Mouse (Mus musculus) frontal cortex, adult (tissue): ENCODE results near the gene Erich6b.

Source experiments
- ATAC-seq: cut with Nextera tagmentation; 2 replicates; pipeline ENCODE4 v1.9.2; 2017; ENCODE audit warnings: mild to moderate bottlenecking, moderate library complexity, mixed read lengths; ENCODE audit not compliant: low TSS enrichment

The Erich6b gene

GRCm38 (mm10) chr14:75642080-75642479 lies at the start of gene Erich6b:
Gene Erich6b, plus strand, starts transcription at chr14:75642259.
- no peak for ATAC-seq

- no peak for ATAC-seq
Observed at GRCm38 (mm10) chr14:75592978-75593377, 49.1 kb upstream of the Erich6b start, which contains the start of gene Spert. Gene Spert, minus strand, starts transcription at chr14:75593116.

DNA sequence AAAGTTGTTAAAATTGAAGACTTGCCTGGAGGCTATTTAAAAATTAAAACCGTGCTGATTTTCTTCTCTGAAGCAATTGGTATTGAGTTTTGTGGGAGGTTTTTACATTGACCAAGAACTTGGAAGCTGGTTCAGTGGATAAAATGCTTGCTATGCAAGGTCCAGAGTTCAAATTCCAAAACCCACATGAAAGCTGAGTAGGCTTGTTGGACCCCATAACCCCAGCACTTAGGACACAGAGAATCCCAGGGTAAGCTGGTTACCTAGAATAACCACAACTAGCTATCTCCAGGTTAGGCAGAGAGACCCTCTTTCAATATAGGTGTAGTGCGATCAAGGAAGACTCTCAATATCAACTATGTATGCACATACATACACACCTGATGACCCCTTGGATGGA lies 32.9 kb upstream of the Erich6b start:
- no peak for ATAC-seq

DNA sequence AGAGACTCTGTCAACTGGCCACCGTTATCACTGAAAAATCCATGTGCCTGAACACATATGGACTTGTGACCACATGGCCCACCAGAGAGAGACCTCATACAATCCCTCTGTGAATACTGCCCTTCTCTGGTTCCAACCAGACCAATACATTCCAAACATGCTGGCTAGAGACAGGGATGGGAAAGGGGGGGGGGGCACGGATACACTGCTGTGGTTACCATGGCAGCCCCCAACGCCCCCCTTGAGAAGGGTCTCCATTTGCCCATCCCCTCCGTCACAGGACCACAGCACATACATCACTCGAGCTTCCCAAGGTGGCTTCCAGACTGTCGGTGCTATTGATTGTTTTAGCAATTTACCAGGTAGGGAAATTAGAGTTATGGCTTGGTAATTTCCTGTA lies 25.7 kb upstream of the Erich6b start:
- no peak for ATAC-seq

DNA sequence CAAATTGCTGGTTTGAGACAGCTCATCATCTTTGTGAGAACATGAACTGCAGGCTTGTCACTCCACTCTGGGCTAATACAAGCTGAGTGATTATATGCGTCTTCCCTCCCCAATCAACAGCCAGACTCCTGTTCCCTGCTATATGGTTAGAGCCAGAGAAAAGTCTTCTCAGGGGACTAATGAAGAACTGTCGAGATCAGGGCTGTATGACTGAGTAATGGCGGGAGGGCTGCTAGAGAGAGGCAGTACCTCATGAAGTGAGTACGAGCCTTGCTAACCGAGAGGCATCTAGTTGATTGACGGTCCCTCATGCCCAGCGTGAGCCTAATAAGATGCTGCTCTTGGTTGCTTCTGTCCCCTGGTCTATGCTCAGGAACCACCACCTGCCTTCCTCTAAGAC lies 19.1 kb upstream of the Erich6b start:
- ATAC-seq = no peak

- ATAC-seq = no peak
Observed at GRCm38 (mm10) chr14:75628870-75629269, 13.2 kb upstream of the Erich6b start.

DNA sequence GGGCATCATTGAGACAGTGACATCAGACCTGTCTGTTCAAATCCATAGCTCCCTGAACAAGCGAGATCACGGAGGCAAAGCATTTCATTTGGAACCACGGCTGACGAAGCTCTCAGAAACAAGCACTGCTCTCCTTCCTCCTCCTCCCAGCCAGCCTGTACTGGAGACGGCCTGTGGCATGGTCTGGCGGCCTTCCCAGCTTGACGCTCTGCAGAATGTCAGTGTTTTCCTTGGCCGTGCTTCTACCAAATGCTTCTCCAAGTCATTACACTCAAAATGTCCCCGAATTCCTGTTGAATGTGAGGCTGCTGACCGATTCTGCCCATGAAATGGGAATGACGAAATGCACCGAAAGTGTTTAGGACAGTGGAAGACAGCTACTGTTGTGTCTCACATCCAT lies 6.7 kb upstream of the Erich6b start:
- peak; percentile 92 for ATAC-seq

- no peak for ATAC-seq
Observed at GRCm38 (mm10) chr14:75636107-75636506, 6.0 kb upstream of the Erich6b start.

DNA sequence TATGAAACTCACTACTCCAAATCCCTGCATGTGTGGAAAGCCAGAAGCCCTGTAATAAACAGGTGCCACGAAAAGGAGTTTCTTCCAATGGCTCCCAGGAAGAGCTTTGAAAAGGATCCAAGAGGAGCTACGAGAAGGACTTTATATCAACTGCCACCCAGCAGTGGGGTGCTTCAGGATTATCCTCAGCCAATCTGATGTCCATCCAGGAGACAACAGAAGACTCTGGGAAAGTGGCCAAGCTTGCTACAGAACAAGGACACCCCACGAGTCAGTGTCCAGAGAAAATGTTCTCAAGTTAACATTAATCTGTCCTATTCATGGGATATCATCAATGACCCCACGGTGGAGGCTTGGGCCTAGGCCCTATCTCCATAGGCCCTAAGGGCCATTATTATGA lies 4.4 kb upstream of the Erich6b start:
- ATAC-seq = no peak

GRCm38 (mm10) chr14:75640846-75641245 lies 1.2 kb upstream of the Erich6b start:
- ATAC-seq = no peak

DNA sequence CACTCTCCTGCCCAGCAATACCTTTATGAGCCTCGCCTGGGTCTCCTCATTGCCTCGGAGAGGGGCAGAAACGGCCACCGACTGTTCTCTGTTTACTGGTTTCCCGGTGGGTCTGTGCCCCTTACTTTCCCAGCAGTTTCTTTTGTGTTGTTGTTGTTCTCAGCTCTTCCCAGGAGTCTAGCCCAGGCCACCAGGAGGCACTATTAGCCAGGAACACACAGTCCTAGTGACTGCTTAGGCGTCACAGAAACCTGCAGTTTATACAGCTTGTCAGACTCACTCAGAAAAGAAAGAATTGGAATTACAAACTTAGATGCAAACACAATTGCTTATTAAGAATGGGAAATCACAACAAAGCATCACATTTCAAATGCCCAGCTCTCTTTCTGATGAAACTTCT lies 690 bp upstream of the Erich6b start:
- 0 out of 2 replicates have a peak, but pooled peaks have one; percentile 50 for ATAC-seq

DNA sequence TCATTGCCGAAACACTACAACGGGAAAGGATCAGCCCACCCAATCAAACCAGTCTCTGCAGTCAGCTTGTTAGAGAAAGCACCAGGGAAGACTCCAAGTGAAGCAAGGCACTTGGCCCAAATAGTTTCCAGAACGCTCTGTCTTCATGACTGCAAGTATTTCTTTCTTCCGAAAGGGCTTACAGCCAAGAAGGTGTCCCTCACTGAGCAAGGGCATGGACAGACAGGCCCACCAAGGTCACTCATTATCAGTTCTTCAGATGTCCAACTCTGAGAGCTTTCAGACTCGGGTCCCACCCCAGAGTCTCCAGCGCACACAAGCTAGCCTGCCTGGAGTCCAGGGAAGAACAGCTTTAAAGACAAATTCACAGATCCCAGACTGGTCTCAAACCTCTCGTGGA lies 3.4 kb downstream of the Erich6b start:
- ATAC-seq = no peak

DNA sequence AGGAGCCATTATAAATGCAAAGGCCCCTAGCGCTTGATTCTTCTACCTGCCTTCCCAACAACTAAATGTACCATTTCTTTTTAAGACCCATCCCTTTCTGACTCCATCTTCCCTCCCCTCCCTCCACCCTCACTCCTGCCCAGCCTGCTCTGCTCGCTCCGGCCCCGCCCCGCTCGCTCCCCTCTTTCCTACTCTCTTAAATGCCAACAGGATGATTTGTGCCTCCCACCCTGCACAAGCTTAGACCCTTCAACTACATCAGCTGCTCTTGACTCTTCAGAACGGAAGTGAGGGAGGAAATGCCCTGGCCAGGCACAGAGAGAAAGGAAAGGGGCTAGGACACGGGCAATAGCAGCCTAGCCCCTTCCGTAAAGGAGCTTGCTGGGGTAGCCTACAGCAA lies 4.0 kb downstream of the Erich6b start:
- ATAC-seq = no peak

- no peak for ATAC-seq
Observed at GRCm38 (mm10) chr14:75646968-75647829, 5.1 kb downstream of the Erich6b start.

GRCm38 (mm10) chr14:75660936-75661335 lies 18.9 kb downstream of the Erich6b start:
- ATAC-seq = no peak

GRCm38 (mm10) chr14:75661548-75661947 lies 19.5 kb downstream of the Erich6b start:
- ATAC-seq = no peak

GRCm38 (mm10) chr14:75665430-75666180 lies 23.5 kb downstream of the Erich6b start:
- ATAC-seq = no peak

DNA sequence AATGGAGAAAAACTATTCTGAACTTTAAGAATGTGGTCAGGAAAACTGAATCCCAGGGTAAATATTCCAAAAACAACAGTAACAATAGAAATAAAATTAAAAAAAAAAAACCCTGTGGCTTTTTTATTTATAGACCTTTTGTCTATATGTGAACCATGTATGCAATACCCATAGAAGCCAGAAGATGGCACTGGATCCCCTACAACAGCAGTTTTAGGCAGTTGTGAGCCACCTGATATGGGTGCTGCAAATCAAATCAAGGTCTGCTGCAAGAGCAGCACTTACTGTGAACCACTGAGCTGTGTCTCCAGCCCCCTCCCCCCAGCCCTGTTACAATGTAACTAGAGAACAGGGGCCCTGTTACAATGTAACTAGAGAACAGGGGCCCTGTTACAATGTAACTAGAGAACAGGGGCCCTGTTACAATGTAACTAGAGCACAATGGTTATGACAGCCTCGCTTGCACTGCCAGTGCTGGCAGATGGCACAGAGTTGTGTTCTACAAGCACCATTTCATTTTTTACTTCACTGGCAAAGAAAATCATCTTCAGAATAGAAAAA lies 27.1 kb downstream of the Erich6b start:
- ATAC-seq = no peak

- no peak for ATAC-seq
Observed at GRCm38 (mm10) chr14:75676316-75676715, 34.3 kb downstream of the Erich6b start.

GRCm38 (mm10) chr14:75690428-75690827 lies 48.4 kb downstream of the Erich6b start:
- ATAC-seq = peak; percentile 70

GRCm38 (mm10) chr14:75696096-75696495 lies 54.0 kb downstream of the Erich6b start:
- ATAC-seq = no peak

- ATAC-seq = no peak
Observed at GRCm38 (mm10) chr14:75697928-75698327, 55.9 kb downstream of the Erich6b start.

- ATAC-seq = no peak
Observed at GRCm38 (mm10) chr14:75706647-75707046, 64.6 kb downstream of the Erich6b start.
